ENCODE assay signal across 27 mouse cellular contexts in the genomic region with DNA sequence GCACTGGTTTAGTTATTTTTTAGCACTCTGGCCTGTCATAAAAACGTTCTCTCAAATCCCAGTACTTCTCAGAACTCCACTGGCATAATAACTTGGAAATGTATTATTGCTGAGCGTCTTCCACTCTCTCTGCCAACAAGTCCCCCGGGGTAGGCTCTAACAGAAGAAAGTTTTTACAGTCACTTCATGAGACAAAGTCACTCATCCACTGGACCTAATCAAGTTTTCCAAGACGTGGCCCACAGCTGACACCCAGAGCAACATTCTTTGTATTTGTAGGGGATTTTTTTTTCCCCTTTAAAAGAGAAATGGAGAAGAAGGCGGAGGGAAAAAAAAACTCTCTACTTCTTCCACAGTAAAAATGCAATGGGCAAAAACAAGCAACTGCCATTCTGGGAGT.
DNase-seq lines count a peak whose midpoint lies in the region; ATAC-seq and TF ChIP-seq lines count a peak whose summit lies in the region.
"Had no signal": no experiment of that assay in that cellular context is flagged by ENCODE, and none has a peak within 500 bp of the region (broad histone marks: within the 10 kb centered on the region; RNA-seq: fewer than 3 reads in every experiment).

No protein-coding gene starts in this region.

- ATAC-seq in limb, embryonic 12.5 days (ENCODE audit: insufficient number of reproducible peaks, insufficient read depth, low FRiP score, low TSS enrichment, low read depth) = no peak
- ATAC-seq in lung, embryonic 16.5 days (ENCODE audit: low read depth) = peak; percentile 81
- ATAC-seq in intestine, postnatal 0 days = no peak
- ATAC-seq: forebrain, embryonic 15.5 days; Patski had no signal

- DNase-seq in limb, embryonic 10.5 days (ENCODE audit: low spot score) = no peak
- DNase-seq in lung, adult 2 months = no peak
- DNase-seq in lung, postnatal 36 days = peak; percentile 41
- DNase-seq in spleen, postnatal 10 days (ENCODE audit: low spot score in 2 of 2) = no peak
- DNase-seq: adrenal gland, adult 2 months; adrenal gland, postnatal 14 days; B cell, adult 2 months; cerebellum, adult 11-12 months; cerebellum, adult 8-10 months; cerebellum, postnatal 36 days; embryo, embryonic 11 days; gastrocnemius, postnatal 25 days; heart, adult 2 months had no signal

- peaks cover 13% of the 10 kb centered on the region; the same call in 1 of the 2 replicates for H3K4me1 ChIP-seq in limb, embryonic 12.5 days (replicated peaks)
- peaks cover 23% of the 10 kb centered on the region for H3K4me1 ChIP-seq in limb, embryonic 10.5 days
- peaks cover 21% of the 10 kb centered on the region for H3K4me1 ChIP-seq in lung, embryonic 16.5 days (replicated peaks; ENCODE audit: control insufficient read depth, insufficient read depth, low read length)
- no peaks in the 10 kb centered on the region; the same call in 1 of the 2 replicates for H3K4me1 ChIP-seq in lung, adult 2 months (ENCODE audit: control insufficient read depth, insufficient read depth, low read length)
- no peaks in the 10 kb centered on the region for H3K4me1 ChIP-seq in intestine, postnatal 0 days (replicated peaks; ENCODE audit: control insufficient read depth, insufficient read depth, low read length)
- H3K4me1 ChIP-seq: embryonic facial prominence, embryonic 10.5 days; forebrain, embryonic 15.5 days had no signal

- 63% methylated on average over 5 of the region's 5 CpGs for WGBS in limb, embryonic 12.5 days
- 76% methylated on average over 5 of the region's 5 CpGs for WGBS in limb, embryonic 10.5 days
- WGBS in lung, embryonic 16.5 days = 51% methylated on average over 5 of the region's 5 CpGs
- WGBS in lung, adult 2 months = 64% methylated on average over 5 of the region's 5 CpGs
- WGBS in intestine, postnatal 0 days = 69% methylated on average over 5 of the region's 5 CpGs

- H3K4me3 ChIP-seq in limb, embryonic 12.5 days (replicated peaks) = no peak overlapping the region
- no peak overlapping the region for H3K4me3 ChIP-seq in limb, embryonic 10.5 days
- no peak overlapping the region for H3K4me3 ChIP-seq in lung, embryonic 16.5 days (ENCODE audit: low read length)
- H3K4me3 ChIP-seq in lung, adult 2 months (replicated peaks; ENCODE audit: extremely low read depth, low read depth, low read length) = no peak overlapping the region
- no peak overlapping the region for H3K4me3 ChIP-seq in intestine, postnatal 0 days (ENCODE audit: low read depth, low read length)
- H3K4me3 ChIP-seq: embryonic facial prominence, embryonic 10.5 days; embryonic facial prominence, embryonic 13.5 days; erythroblast, embryonic 14.5 days; forebrain, embryonic 12.5 days; forebrain, embryonic 15.5 days; heart, adult 2 months; hindbrain, embryonic 12.5 days; hindbrain, embryonic 15.5 days had no signal

- H3K36me3 ChIP-seq in limb, embryonic 12.5 days = no peaks in the 10 kb centered on the region
- H3K36me3 ChIP-seq in limb, embryonic 10.5 days = no peaks in the 10 kb centered on the region
- no peaks in the 10 kb centered on the region for H3K36me3 ChIP-seq in lung, embryonic 16.5 days (ENCODE audit: control insufficient read depth, insufficient read depth, low read length)
- no peaks in the 10 kb centered on the region for H3K36me3 ChIP-seq in intestine, postnatal 0 days (ENCODE audit: control insufficient read depth, insufficient read depth)
- H3K36me3 ChIP-seq: embryonic facial prominence, embryonic 10.5 days; embryonic facial prominence, embryonic 13.5 days; forebrain, embryonic 12.5 days; forebrain, embryonic 15.5 days; G1E; hindbrain, embryonic 12.5 days; hindbrain, embryonic 15.5 days had no signal

- no peak for TF ChIP-seq POLR2A in lung, adult 2 months (IDR thresholded peaks at IDR 0.05; ENCODE audit: borderline replicate concordance, extremely low read depth, low read depth, low read length)

- H3K27me3 ChIP-seq in limb, embryonic 12.5 days = no peaks in the 10 kb centered on the region
- 0 out of 2 replicates have a peak, but pooled peaks cover 6% of the 10 kb centered on the region for H3K27me3 ChIP-seq in limb, embryonic 10.5 days (ENCODE audit: low read depth, poor library complexity, severe bottlenecking)
- no peaks in the 10 kb centered on the region for H3K27me3 ChIP-seq in lung, embryonic 16.5 days (ENCODE audit: control insufficient read depth, insufficient read depth, low read depth, low read length)
- no peaks in the 10 kb centered on the region for H3K27me3 ChIP-seq in intestine, postnatal 0 days (replicated peaks; ENCODE audit: control insufficient read depth, insufficient read depth, low read length)
- H3K27me3 ChIP-seq: CH12.LX; embryonic facial prominence, embryonic 13.5 days; hindbrain, embryonic 12.5 days; hindbrain, embryonic 15.5 days; Patski had no signal

- no peak for TF ChIP-seq CTCF in lung, adult 2 months (IDR thresholded peaks at IDR 0.05; ENCODE audit: insufficient read depth, low read length)
- no peak for TF ChIP-seq CTCF in intestine, postnatal 0 days (IDR thresholded peaks at IDR 0.05; ENCODE audit: low read depth)

- no peak overlapping the region for H3K9ac ChIP-seq in limb, embryonic 12.5 days (replicated peaks)
- no peak overlapping the region for H3K9ac ChIP-seq in lung, embryonic 16.5 days (ENCODE audit: low read length)
- no peak overlapping the region for H3K9ac ChIP-seq in intestine, postnatal 0 days (ENCODE audit: low read depth, low read length)
- H3K9ac ChIP-seq: embryonic facial prominence, embryonic 13.5 days; forebrain, embryonic 12.5 days; forebrain, embryonic 15.5 days; hindbrain, embryonic 12.5 days; hindbrain, embryonic 15.5 days had no signal

- no peak overlapping the region for H3K4me2 ChIP-seq in limb, embryonic 12.5 days
- H3K4me2 ChIP-seq in lung, embryonic 16.5 days (ENCODE audit: low read depth, low read length) = no peak overlapping the region
- H3K4me2 ChIP-seq in intestine, postnatal 0 days (replicated peaks; ENCODE audit: low read depth) = no peak overlapping the region
- H3K4me2 ChIP-seq: embryonic facial prominence, embryonic 13.5 days; forebrain, embryonic 12.5 days; forebrain, embryonic 15.5 days; heart, embryonic 11.5 days; hindbrain, embryonic 12.5 days; hindbrain, embryonic 15.5 days had no signal

- no peaks in the 10 kb centered on the region for H3K9me3 ChIP-seq in limb, embryonic 12.5 days
- H3K9me3 ChIP-seq in limb, embryonic 10.5 days (replicated peaks) = no peaks in the 10 kb centered on the region
- H3K9me3 ChIP-seq in lung, embryonic 16.5 days (ENCODE audit: control insufficient read depth, low read length) = no peaks in the 10 kb centered on the region
- H3K9me3 ChIP-seq in intestine, postnatal 0 days (ENCODE audit: control insufficient read depth) = no peaks in the 10 kb centered on the region
- H3K9me3 ChIP-seq: embryonic facial prominence, embryonic 10.5 days; embryonic facial prominence, embryonic 13.5 days; forebrain, embryonic 12.5 days; forebrain, embryonic 15.5 days; G1E; hindbrain, embryonic 12.5 days; hindbrain, embryonic 15.5 days had no signal

- H3K27ac ChIP-seq in limb, embryonic 12.5 days = 0 out of 2 replicates have a peak overlapping the region, but pooled peaks have one; percentile 5
- no peak overlapping the region for H3K27ac ChIP-seq in limb, embryonic 10.5 days
- H3K27ac ChIP-seq in lung, embryonic 16.5 days (ENCODE audit: low read length) = peak overlapping the region; percentile 80
- no peak overlapping the region for H3K27ac ChIP-seq in intestine, postnatal 0 days (ENCODE audit: low read depth, low read length)
- H3K27ac ChIP-seq: embryonic facial prominence, embryonic 10.5 days; embryonic facial prominence, embryonic 13.5 days; forebrain, embryonic 12.5 days; forebrain, embryonic 15.5 days; heart, adult 2 months; hindbrain, embryonic 12.5 days; hindbrain, embryonic 15.5 days had no signal

Comparison
In these comparisons a context has a peak if more than half of its experiments do, and no peak if none do; other contexts are left out.
1. H3K27ac ChIP-seq: peak in limb, embryonic 12.5 days (single experiment) and lung, embryonic 16.5 days (single experiment); none in limb, embryonic 10.5 days (single experiment) and intestine, postnatal 0 days (single experiment).